10 mouse cellular contexts compared by ENCODE assay signal in the genomic region with DNA sequence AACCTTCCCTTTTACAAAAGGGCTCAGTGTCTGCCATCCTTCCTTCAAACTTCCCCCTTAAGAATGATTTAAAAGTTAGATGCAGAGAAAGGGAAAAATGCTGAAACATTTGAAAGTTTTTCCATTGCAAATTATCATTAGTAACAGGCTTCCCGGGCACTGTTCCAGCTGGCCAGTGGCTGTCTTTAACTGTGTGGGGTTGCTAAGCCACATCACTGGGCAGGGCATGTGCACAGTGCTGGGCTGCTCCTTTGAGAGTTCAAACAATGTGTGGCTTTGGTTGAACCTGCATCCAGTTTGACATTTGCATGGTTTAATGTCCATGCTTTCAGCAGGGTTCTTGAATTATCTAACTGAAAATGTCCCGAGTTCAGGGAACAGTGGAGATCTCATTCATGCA.
DNase-seq lines count a peak whose midpoint lies in the region; ATAC-seq lines count a peak whose summit lies in the region.
"Had no signal": no experiment of that assay in that cellular context is flagged by ENCODE, and none has a peak within 500 bp of the region (broad histone marks: within the 10 kb centered on the region; RNA-seq: fewer than 3 reads in every experiment).

No protein-coding gene starts in this region.

- peak; percentile 7 for DNase-seq in layer of hippocampus, adult 9-11 months
- no peak for DNase-seq in layer of hippocampus, adult 18-20 months (ENCODE audit: low spot score in 2 of 2)
- peak; percentile 33 for DNase-seq in adrenal gland, adult 2 months
- DNase-seq in embryonic facial prominence, embryonic 14.5 days (ENCODE audit: low spot score) = peak; percentile 87
- DNase-seq in thymus, adult 18-20 months = no peak
- DNase-seq in frontal cortex, postnatal 36 days (ENCODE audit: low spot score in 2 of 2) = no peak
- no peak for DNase-seq in thymus, postnatal 36 days

- WGBS in embryonic facial prominence, embryonic 14.5 days = 32% methylated on average over 2 of the region's 2 CpGs
- 55% methylated on average over 2 of the region's 2 CpGs for WGBS in lung, embryonic 16.5 days

- H3K4me1 ChIP-seq in embryonic facial prominence, embryonic 14.5 days (ENCODE audit: control insufficient read depth, insufficient read depth, low read length) = peaks cover 8% of the 10 kb centered on the region
- H3K4me1 ChIP-seq in lung, embryonic 16.5 days (replicated peaks; ENCODE audit: control insufficient read depth, insufficient read depth, low read length) = no peaks in the 10 kb centered on the region; the same call in 1 of the 2 replicates

- no peak overlapping the region for H3K4me2 ChIP-seq in embryonic facial prominence, embryonic 14.5 days (ENCODE audit: low read depth, low read length)
- no peak overlapping the region for H3K4me2 ChIP-seq in lung, embryonic 16.5 days (ENCODE audit: low read depth, low read length)
- H3K4me2 ChIP-seq: heart, embryonic 15.5 days; limb, embryonic 12.5 days had no signal

- no peaks in the 10 kb centered on the region for H3K27me3 ChIP-seq in embryonic facial prominence, embryonic 14.5 days (replicated peaks; ENCODE audit: control insufficient read depth, insufficient read depth, low read length)
- H3K27me3 ChIP-seq in lung, embryonic 16.5 days (ENCODE audit: control insufficient read depth, insufficient read depth, low read depth, low read length) = no peaks in the 10 kb centered on the region
- H3K27me3 ChIP-seq: heart, embryonic 15.5 days; limb, embryonic 12.5 days had no signal

- peak; percentile 74; the same call in 1 of the 2 replicates for ATAC-seq in embryonic facial prominence, embryonic 14.5 days (ENCODE audit: low read depth)
- peak; percentile 78 for ATAC-seq in lung, embryonic 16.5 days (ENCODE audit: low read depth)

- H3K36me3 ChIP-seq in embryonic facial prominence, embryonic 14.5 days (ENCODE audit: control insufficient read depth, insufficient read depth, low read length) = no peaks in the 10 kb centered on the region
- no peaks in the 10 kb centered on the region for H3K36me3 ChIP-seq in lung, embryonic 16.5 days (ENCODE audit: control insufficient read depth, insufficient read depth, low read length)
- H3K36me3 ChIP-seq: heart, embryonic 15.5 days; limb, embryonic 12.5 days had no signal

- H3K9me3 ChIP-seq in embryonic facial prominence, embryonic 14.5 days (ENCODE audit: control insufficient read depth, low read length) = no peaks in the 10 kb centered on the region
- no peaks in the 10 kb centered on the region for H3K9me3 ChIP-seq in lung, embryonic 16.5 days (ENCODE audit: control insufficient read depth, low read length)
- H3K9me3 ChIP-seq: heart, embryonic 15.5 days; limb, embryonic 12.5 days had no signal

- no peak overlapping the region for H3K4me3 ChIP-seq in embryonic facial prominence, embryonic 14.5 days (ENCODE audit: low read depth, low read length)
- H3K4me3 ChIP-seq in lung, embryonic 16.5 days (ENCODE audit: low read length) = no peak overlapping the region
- H3K4me3 ChIP-seq: heart, embryonic 15.5 days; limb, embryonic 12.5 days had no signal

- H3K9ac ChIP-seq in embryonic facial prominence, embryonic 14.5 days (ENCODE audit: low read depth, low read length) = no peak overlapping the region
- H3K9ac ChIP-seq in lung, embryonic 16.5 days (ENCODE audit: low read length) = no peak overlapping the region
- H3K9ac ChIP-seq: heart, embryonic 15.5 days; limb, embryonic 12.5 days had no signal

- H3K27ac ChIP-seq in embryonic facial prominence, embryonic 14.5 days (replicated peaks; ENCODE audit: low read depth, low read length) = peak overlapping the region; percentile 40; the same call in 1 of the 2 replicates
- no peak overlapping the region for H3K27ac ChIP-seq in lung, embryonic 16.5 days (ENCODE audit: low read length)
- H3K27ac ChIP-seq: heart, embryonic 15.5 days; limb, embryonic 12.5 days had no signal

Comparison
In these comparisons a context has a peak if more than half of its experiments do, and no peak if none do; other contexts are left out.
1. DNase-seq: peak in layer of hippocampus, adult 9-11 months (single experiment), adrenal gland, adult 2 months (single experiment) and embryonic facial prominence, embryonic 14.5 days (single experiment); none in layer of hippocampus, adult 18-20 months (0 of 2), thymus, adult 18-20 months (0 of 2), frontal cortex, postnatal 36 days (0 of 2) and thymus, postnatal 36 days (0 of 2).